Mouse (Mus musculus): Measurements from ENCODE around the gene Nmt1. TPM values are rescaled to one million over a fixed set of nuclear protein-coding genes. Genes with fewer than 3 reads are reported as not detected.

Nmt1 gene
- polyA plus RNA-seq, 1 experiment from 2014 or later, result 52.2 TPM

DNA sequence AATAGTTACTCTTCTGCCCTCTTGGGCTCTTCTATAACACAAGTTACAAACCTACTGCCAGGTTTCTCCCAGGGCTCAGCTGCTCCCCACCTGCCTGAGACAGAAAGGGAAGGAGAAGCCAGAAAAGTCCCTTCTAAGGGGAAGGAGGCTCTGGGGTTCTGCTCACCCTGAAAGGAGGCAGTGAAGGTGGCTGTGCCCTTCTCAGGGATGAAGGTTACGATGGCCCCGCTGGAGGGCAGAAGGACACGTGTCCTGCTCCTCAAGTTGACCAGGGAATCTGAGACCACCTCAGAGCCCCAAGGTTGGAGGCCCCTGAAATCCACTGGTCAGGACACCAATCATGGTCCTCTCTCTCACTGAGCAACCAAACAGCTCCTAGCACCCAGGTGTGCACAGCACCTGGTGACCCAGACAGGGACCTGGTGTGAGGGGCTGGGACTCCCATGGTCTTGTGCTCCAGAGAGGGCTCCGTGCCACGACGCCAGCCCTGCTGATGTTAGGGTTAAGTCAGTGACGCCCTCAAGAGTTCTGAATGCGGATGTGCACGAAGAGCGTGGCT is 42.4 kb downstream of the Nmt1 start:
- H3K4me3 ChIP-seq (replicated peaks), result no peak overlapping the region
- no peak overlapping the region for H3K9ac ChIP-seq
- no peaks in the 10 kb centered on the region for H3K9me3 ChIP-seq
- H3K36me3 ChIP-seq, result peaks cover 42% of the 10 kb centered on the region
- ATAC-seq (ENCODE audit: insufficient read depth, low FRiP score, low read depth), result no peak
- no peak overlapping the region for H3K27ac ChIP-seq
- H3K4me1 ChIP-seq, result no peaks in the 10 kb centered on the region
- WGBS, result 89% methylated on average over 10 of the region's 10 CpGs
- H3K4me2 ChIP-seq, result no peak overlapping the region
- no peaks in the 10 kb centered on the region for H3K27me3 ChIP-seq (replicated peaks)

DNA sequence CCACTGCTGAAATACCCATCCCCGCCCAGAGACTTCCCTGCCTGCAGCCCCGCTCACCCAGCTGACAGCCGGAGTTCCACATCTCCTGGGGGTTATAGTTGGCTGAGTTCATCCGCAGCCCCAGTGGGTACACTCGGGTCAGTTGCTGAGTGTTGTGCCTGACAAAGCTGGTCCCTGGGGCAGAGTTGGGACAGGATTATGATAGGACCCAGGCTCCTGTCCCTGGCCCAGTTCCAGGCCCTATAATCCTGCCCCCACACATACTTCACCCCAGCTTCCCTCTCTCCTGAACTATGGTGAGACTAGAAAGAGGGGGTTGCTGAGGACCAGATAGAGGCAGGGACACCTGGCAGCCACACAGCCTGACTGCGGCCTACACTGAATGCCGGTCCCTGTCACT is 45.7 kb downstream of the Nmt1 start:
- H3K36me3 ChIP-seq, result peaks cover 13% of the 10 kb centered on the region; the same call in 1 of the 2 replicates
- H3K4me2 ChIP-seq, result no peak overlapping the region
- no peaks in the 10 kb centered on the region for H3K9me3 ChIP-seq
- no peaks in the 10 kb centered on the region; the same call in 1 of the 2 replicates for H3K27me3 ChIP-seq (replicated peaks)
- no peak overlapping the region for H3K4me3 ChIP-seq (replicated peaks)
- H3K9ac ChIP-seq, result no peak overlapping the region
- H3K4me1 ChIP-seq, result no peaks in the 10 kb centered on the region
- no peak for ATAC-seq (ENCODE audit: insufficient read depth, low FRiP score, low read depth)
- H3K27ac ChIP-seq, result no peak overlapping the region
- WGBS, result 85% methylated on average over 7 of the region's 7 CpGs

DNA sequence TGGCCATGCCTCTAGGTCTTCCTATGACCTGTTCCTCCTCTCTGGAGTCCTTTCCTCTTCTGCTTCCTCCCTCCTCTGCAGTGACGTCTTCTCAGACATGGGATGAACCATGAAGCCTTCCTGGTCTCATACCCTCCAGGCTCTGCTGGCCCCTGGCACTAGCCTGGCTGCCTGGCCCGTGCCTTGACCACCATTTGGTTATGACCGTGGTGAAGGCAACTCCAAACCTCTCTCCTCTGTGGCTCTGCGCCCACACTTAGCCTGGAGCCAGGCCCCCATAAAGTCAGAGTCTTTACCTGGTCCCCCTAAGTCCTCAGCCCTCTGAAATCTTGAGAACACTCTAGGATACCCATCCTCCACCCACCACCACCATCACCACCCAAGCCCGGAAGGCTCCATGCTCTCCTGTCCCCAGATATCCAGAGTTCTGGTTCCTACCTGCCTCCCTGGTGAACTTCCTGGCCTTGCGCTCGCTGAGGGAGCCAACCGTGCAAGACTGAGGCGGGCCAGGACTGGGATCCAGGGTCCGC is 46.2 kb downstream of the Nmt1 start:
- H3K36me3 ChIP-seq, result peaks cover 8% of the 10 kb centered on the region; the same call in 1 of the 2 replicates
- no peak overlapping the region for H3K4me2 ChIP-seq
- ATAC-seq (ENCODE audit: insufficient read depth, low FRiP score, low read depth), result no peak
- no peak overlapping the region for H3K4me3 ChIP-seq (replicated peaks)
- H3K9me3 ChIP-seq, result no peaks in the 10 kb centered on the region
- 63% methylated on average over 10 of the region's 10 CpGs for WGBS
- no peak overlapping the region for H3K27ac ChIP-seq
- no peaks in the 10 kb centered on the region for H3K4me1 ChIP-seq
- H3K9ac ChIP-seq, result no peak overlapping the region
- H3K27me3 ChIP-seq (replicated peaks), result no peaks in the 10 kb centered on the region; the same call in 1 of the 2 replicates

DNA sequence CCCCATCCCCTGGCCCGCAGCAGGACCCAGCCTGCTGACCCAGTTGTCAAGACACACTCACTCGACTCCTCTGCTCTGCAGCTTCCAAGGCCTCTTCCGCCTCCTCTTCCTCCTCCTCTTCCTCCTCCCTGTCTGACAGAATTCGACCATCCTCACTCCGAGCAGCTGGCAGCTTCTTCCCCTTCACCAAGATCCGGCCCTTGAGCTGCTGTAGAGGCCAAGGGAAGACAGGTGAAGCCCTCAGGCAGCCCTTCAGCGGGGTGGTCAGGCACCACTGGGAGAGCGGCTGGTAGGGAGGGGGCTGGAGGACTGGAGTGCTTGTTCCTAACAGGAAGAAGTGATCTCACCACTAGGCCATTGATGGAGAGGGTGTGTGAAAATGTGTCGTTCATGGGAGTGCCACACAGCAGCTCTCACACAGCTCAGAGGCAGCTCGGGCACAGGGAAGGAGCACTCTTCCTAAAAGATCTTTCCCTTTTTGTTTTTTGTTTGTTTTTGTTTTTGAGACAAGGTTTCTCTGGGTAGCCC is 46.9 kb downstream of the Nmt1 start:
- Histone ChIP-seq H3K4me1 (no peaks in the 10 kb centered on the region), H3K27ac (no peak overlapping the region), H3K4me3 (replicated peaks) (no peak overlapping the region), H3K36me3 (0 out of 2 replicates have a peak, but pooled peaks cover 2% of the 10 kb centered on the region), H3K27me3 (replicated peaks) (peaks cover 2% of the 10 kb centered on the region), H3K4me2 (no peak overlapping the region), H3K9me3 (no peaks in the 10 kb centered on the region), H3K9ac (no peak overlapping the region)
- no peak for ATAC-seq (ENCODE audit: insufficient read depth, low FRiP score, low read depth)
- WGBS, result 28% methylated on average over 10 of the region's 10 CpGs

DNA sequence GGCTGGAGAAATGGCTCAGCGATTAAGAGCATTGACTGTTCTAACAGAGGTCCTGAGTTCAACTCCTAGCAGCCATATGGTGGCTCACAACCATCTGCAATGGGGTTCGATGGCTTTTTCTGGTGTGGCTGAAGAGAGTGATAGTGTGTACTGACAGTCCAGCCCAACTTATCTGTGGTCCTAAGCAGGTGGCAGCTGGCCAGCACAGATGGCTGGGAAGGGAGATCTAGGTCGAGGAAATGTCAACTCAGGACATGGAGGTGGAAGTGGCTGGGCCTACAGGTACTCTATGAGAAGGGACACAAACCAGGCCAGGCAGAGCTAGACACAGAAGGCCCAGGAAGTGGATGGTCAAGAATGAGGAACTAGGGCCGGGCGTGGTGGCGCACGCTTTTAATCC is 48.0 kb downstream of the Nmt1 start:
- no peak overlapping the region for H3K4me2 ChIP-seq
- no peak overlapping the region for H3K4me3 ChIP-seq (replicated peaks)
- no peaks in the 10 kb centered on the region for H3K9me3 ChIP-seq
- H3K4me1 ChIP-seq, result peaks cover 10% of the 10 kb centered on the region; the same call in 1 of the 2 replicates
- H3K9ac ChIP-seq, result no peak overlapping the region
- H3K36me3 ChIP-seq, result no peaks in the 10 kb centered on the region
- ATAC-seq (ENCODE audit: insufficient read depth, low FRiP score, low read depth), result no peak
- 81% methylated on average over 7 of the region's 7 CpGs for WGBS
- H3K27me3 ChIP-seq (replicated peaks), result peaks cover 11% of the 10 kb centered on the region
- H3K27ac ChIP-seq, result no peak overlapping the region

DNA sequence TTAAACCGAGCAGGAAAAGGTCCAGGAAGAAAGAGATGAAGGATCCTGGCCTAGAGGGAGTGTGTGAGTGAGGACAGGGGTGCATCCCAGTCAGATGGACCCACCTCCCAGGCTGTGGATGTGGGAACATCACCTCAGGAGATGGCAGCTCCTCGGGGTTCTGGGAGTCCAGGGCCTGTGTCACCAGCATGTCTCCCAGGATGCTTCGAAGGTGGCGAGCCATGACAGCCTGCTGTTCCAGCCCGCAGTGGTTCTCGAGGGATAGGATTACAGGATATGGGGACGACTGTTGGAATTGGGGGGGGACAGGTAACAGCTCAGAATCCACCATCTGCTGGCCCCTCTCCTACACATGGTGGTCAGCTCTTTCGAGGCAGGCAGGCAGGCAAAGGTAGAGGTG is 48.6 kb downstream of the Nmt1 start:
- H3K27me3 ChIP-seq (replicated peaks), result peaks cover 11% of the 10 kb centered on the region
- no peak overlapping the region for H3K9ac ChIP-seq
- H3K36me3 ChIP-seq, result no peaks in the 10 kb centered on the region
- H3K4me3 ChIP-seq (replicated peaks), result no peak overlapping the region
- no peak overlapping the region for H3K4me2 ChIP-seq
- no peaks in the 10 kb centered on the region for H3K9me3 ChIP-seq
- H3K27ac ChIP-seq, result no peak overlapping the region
- 77% methylated on average over 8 of the region's 8 CpGs for WGBS
- no peak for ATAC-seq (ENCODE audit: insufficient read depth, low FRiP score, low read depth)
- H3K4me1 ChIP-seq, result peaks cover 15% of the 10 kb centered on the region; the same call in 1 of the 2 replicates

DNA sequence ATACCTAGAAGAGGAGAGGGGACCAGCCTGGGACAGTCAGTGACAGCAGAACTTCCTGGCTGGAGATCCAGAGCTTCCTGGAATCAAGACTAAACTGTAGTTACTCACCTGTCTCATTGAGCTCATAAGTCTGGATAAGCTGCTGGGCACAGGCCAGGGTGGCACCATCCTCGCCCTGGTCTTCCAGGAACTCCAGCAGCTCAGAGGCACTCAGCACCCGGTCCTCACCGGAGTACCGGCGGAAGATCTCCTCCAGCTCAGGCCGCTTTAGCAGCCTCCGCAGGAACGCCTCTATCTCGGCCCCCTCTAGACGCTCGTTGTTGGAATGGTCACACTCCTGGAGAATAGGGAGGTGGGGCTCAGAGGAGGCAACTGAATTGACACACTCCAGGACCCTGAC is 50.1 kb downstream of the Nmt1 start:
- WGBS, result 81% methylated on average over 11 of the region's 11 CpGs
- no peak for ATAC-seq (ENCODE audit: insufficient read depth, low FRiP score, low read depth)
- peaks cover 11% of the 10 kb centered on the region for H3K27me3 ChIP-seq (replicated peaks)
- H3K36me3 ChIP-seq, result no peaks in the 10 kb centered on the region
- H3K27ac ChIP-seq, result no peak overlapping the region
- no peak overlapping the region for H3K4me2 ChIP-seq
- H3K4me3 ChIP-seq (replicated peaks), result no peak overlapping the region
- H3K9ac ChIP-seq, result no peak overlapping the region
- peaks cover 15% of the 10 kb centered on the region; the same call in 1 of the 2 replicates for H3K4me1 ChIP-seq
- no peaks in the 10 kb centered on the region for H3K9me3 ChIP-seq

DNA sequence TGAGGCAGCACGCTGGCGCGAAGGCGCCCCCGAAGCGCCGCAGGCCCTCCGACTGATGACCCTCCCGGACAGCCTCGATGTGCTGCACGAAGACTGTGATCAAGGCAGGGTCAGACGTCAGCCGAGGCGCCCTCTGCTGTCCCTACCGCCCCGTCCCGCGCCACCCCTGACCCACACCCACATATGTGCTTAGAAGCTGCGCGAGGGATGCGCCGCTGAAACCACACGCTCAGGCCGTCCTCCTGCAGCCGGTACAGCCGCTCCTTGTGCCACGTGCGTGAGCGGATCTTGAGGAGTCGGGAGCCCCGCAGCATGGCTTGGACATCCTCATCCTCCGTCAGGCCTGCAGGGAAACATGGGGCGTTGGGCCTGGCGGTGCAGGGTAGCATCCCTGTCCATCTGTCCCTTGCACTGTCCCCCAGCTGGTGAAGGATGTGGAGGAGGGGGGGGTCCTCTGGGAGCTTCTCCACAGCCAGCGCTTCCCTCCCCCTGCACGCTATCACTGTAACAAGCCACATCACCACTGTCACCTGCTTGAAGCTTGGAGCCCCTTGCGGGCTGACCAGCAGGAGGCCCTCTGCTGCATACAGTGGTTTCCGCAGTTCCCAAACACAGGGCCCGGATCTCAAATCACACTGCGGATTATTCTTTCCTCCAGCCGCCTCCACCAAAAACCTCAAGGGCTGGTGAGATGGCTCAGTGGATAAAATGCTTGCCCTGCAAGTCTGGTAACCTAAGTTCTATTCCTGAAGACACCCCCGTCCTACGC is 52.5 kb downstream of the Nmt1 start:
- Histone ChIP-seq H3K36me3 (no peaks in the 10 kb centered on the region), H3K4me3 (replicated peaks) (peak overlapping the region; percentile 31), H3K4me2 (peak overlapping the region; percentile 46), H3K9me3 (no peaks in the 10 kb centered on the region), H3K27me3 (replicated peaks) (peaks cover 11% of the 10 kb centered on the region), H3K4me1 (peaks cover 15% of the 10 kb centered on the region; the same call in 1 of the 2 replicates), H3K9ac (no peak overlapping the region), H3K27ac (no peak overlapping the region)
- peak; percentile 36; the same call in 1 of the 2 replicates for ATAC-seq (ENCODE audit: insufficient read depth, low FRiP score, low read depth)
- WGBS, result 7% methylated on average over 43 of the region's 43 CpGs

DNA sequence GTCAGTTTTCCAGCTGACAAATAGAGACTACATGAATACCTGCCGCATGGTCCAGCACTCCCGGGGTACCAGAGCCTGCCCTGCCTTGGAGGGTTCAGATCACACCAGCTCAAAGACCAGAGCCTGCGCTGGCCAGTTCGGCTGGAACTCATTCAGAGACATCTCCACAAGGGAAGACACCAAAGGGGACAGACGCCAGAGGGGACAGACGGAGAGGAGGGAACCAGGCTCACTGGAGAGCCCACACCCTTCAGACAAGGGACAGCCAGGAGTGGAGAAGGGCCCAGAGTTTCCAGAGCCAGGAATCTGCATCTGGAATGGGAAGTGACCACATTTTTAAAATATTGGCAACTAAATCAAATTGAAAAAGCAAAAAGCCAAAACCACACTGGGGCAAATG is 53.6 kb downstream of the Nmt1 start:
- Histone ChIP-seq H3K4me2 (no peak overlapping the region), H3K4me1 (peaks cover 15% of the 10 kb centered on the region; the same call in 1 of the 2 replicates), H3K4me3 (replicated peaks) (no peak overlapping the region), H3K27ac (no peak overlapping the region), H3K36me3 (no peaks in the 10 kb centered on the region), H3K27me3 (replicated peaks) (peaks cover 11% of the 10 kb centered on the region), H3K9me3 (no peaks in the 10 kb centered on the region), H3K9ac (no peak overlapping the region)
- 69% methylated on average over 6 of the region's 6 CpGs for WGBS
- no peak for ATAC-seq (ENCODE audit: insufficient read depth, low FRiP score, low read depth)

DNA sequence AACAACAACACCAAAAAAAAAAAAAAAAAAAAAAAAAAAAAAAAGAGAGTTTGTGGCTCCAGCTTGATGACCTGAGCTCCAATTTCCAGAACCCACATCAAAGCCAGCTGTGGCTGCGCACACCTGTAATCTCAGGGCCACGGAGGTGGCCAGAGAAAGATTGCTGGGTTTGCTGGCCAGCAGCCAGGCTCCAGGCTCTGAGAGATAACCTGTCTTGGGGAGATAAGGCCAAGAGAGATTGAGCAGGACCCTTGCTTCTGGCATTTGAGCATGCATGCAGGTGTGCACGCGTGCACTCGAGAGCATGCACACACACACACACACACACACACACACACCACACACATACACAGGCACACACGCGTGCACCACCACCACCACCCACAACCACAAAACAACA is 65.3 kb downstream of the Nmt1 start:
- 80% methylated on average over 7 of the region's 7 CpGs for WGBS

DNA sequence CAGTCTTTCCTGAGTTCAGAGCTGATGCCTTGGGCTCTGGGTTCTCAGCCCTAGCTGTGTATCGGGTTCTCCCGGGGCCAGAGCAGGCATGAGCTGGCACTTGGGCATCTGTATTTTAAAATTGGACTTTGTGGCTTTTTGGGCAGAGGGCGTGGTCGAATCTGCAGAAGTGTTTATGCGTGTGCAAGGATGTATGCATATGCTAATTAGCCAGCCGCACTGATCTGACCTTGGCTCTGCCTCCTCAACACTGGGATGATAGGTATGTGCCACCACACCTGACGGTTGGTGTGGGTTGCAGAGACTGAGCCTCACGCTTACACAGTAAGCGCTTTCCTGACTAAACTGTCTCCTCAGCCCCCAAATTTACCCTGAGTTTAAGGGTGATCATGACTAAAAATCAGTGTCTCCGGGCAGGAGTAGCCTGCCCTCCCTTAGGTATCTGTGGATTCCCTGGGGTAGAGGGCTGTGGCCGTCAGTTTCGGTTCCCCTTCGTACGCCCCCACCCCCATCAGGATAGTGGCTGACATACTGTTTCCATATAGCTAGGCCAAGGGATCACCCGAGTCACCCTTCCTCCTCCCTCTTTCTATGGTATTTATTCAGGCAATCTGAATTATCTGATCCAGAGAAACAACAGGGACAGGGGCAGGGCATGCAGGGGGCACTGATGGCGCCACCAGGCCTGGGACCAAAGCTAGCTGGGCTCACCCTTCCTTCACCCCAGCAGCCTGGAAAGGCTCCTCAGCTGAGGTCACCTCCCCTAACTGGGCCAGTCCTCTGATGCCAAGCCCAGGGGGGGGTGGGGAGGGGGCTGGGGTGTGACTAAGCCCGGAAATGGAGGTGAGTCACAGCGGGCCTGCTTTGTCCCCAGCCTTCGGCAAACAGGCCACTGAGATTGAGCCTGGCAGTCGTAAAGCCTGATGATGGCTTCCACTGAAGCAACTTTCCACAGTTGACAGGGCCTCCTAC is 66.2 kb downstream of the Nmt1 start:
- no peaks in the 10 kb centered on the region for H3K27me3 ChIP-seq (replicated peaks)
- peaks cover 10% of the 10 kb centered on the region for H3K4me1 ChIP-seq
- H3K36me3 ChIP-seq, result no peaks in the 10 kb centered on the region
- ATAC-seq (ENCODE audit: insufficient read depth, low FRiP score, low read depth), result peak; percentile 80
- 58% methylated on average over 20 of the region's 20 CpGs for WGBS
- H3K9ac ChIP-seq, result no peak overlapping the region
- no peak overlapping the region for H3K4me3 ChIP-seq (replicated peaks)
- no peaks in the 10 kb centered on the region for H3K9me3 ChIP-seq
- peak overlapping the region; percentile 76 for H3K27ac ChIP-seq
- no peak overlapping the region for H3K4me2 ChIP-seq

More for the DNA sequence above, 65.3 kb downstream of the Nmt1 start:
- Histone ChIP-seq H3K4me1 (peaks cover 10% of the 10 kb centered on the region), H3K4me3 (replicated peaks) (no peak overlapping the region), H3K36me3 (no peaks in the 10 kb centered on the region), H3K4me2 (no peak overlapping the region), H3K27ac (no peak overlapping the region), H3K27me3 (replicated peaks) (no peaks in the 10 kb centered on the region), H3K9me3 (no peaks in the 10 kb centered on the region), H3K9ac (no peak overlapping the region)
- ATAC-seq (ENCODE audit: insufficient read depth, low FRiP score, low read depth), result no peak
